Mouse (Mus musculus): ENCODE measurements around the gene Hp. TPM values are rescaled to one million over a fixed set of nuclear protein-coding genes. Genes with fewer than 3 reads are reported as not detected.

Hp gene
- polyA plus RNA-seq, 1 experiment from 2014 or later, result 14.8 TPM

DNA sequence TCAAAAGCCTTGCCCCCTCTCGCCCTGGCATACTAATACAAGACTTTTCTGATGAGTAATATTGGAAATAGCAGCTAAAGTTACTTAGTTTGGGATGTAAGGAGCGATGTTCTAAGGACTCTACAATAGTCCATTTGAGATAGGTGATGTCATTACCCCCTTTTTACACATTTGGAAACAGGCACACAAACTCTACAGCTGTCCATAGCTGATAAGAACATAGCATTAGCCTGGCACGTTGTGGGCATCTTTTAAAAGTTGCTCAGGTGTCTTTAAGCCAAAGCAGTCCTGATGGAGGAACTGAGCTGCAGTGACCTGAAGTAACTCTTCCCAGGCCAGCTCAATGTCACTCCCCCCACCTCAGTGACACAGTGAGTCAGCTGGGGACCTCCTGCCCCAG lies 12.4 kb upstream of the Hp start:
- Histone ChIP-seq H3K36me3 (peaks cover 8% of the 10 kb centered on the region; the same call in 1 of the 2 replicates), H3K9ac (no peak overlapping the region), H3K4me2 (no peak overlapping the region), H3K4me1 (0 out of 2 replicates have a peak, but pooled peaks cover 5% of the 10 kb centered on the region), H3K4me3 (replicated peaks) (no peak overlapping the region), H3K27me3 (replicated peaks) (no peaks in the 10 kb centered on the region), H3K27ac (no peak overlapping the region), H3K9me3 (no peaks in the 10 kb centered on the region)
- ATAC-seq (ENCODE audit: insufficient read depth, low FRiP score, low read depth), result no peak
- 84% methylated on average over 3 of the region's 3 CpGs for WGBS

DNA sequence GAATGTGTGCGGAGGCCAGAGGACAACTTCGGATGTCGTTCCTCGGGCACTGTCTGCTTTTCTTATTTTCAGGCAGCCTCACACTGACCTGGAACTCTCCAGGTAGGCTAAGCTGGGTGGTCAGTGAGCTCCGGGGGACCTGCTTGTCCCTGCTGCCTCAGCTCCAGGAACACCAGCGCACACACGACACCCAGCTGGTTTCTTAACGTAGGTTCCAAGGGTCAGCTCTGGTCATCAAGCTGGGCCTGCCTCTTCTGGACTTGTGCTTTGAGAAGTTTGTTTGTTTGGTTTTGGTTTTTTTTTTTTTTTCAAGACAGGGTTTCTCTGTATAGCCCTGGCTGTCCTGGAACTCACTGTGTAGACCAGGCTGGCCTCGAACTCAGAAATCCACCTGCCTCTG lies 11.9 kb upstream of the Hp start:
- ATAC-seq (ENCODE audit: insufficient read depth, low FRiP score, low read depth), result no peak
- Histone ChIP-seq H3K27ac (no peak overlapping the region), H3K9ac (no peak overlapping the region)

GRCm38 (mm10) chr8:109586972-109587504 lies 8.1 kb upstream of the Hp start:
- H3K27ac ChIP-seq, result no peak overlapping the region
- ATAC-seq (ENCODE audit: insufficient read depth, low FRiP score, low read depth), result peak; percentile 84
- H3K27me3 ChIP-seq (replicated peaks), result no peaks in the 10 kb centered on the region
- no peaks in the 10 kb centered on the region for H3K9me3 ChIP-seq
- WGBS, result 43% methylated on average over 7 of the region's 7 CpGs
- no peak overlapping the region for H3K4me3 ChIP-seq (replicated peaks)
- no peaks in the 10 kb centered on the region for H3K36me3 ChIP-seq
- no peak overlapping the region for H3K4me2 ChIP-seq
- no peak overlapping the region for H3K9ac ChIP-seq
- H3K4me1 ChIP-seq, result 0 out of 2 replicates have a peak, but pooled peaks cover 5% of the 10 kb centered on the region

More for the DNA sequence above, 11.9 kb upstream of the Hp start:
- H3K27me3 ChIP-seq (replicated peaks), result no peaks in the 10 kb centered on the region
- H3K9me3 ChIP-seq, result no peaks in the 10 kb centered on the region
- WGBS, result 84% methylated on average over 9 of the region's 9 CpGs
- no peak overlapping the region for H3K4me3 ChIP-seq (replicated peaks)
- H3K4me1 ChIP-seq, result 0 out of 2 replicates have a peak, but pooled peaks cover 5% of the 10 kb centered on the region
- H3K36me3 ChIP-seq, result peaks cover 8% of the 10 kb centered on the region; the same call in 1 of the 2 replicates
- no peak overlapping the region for H3K4me2 ChIP-seq

DNA sequence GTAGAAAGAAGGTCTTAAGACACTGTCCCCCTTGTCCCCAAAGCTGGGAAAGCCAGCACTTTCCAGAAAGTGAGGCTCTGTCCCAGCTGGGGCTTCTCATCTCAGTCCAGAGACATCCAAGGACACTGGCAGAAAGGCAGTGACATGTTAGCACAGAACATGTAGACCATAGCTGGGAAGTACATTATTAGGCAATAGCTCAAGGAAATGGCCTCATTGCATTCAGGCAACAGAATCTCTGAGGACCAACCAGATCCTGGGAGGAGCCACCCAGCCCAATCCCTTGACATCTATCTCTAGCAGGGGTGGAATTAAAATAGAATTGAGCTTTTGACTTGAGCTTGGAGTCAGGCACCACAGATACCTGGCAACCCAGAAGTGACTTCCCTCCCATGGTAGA lies 6.7 kb upstream of the Hp start:
- ATAC-seq (ENCODE audit: insufficient read depth, low FRiP score, low read depth), result no peak
- H3K27me3 ChIP-seq (replicated peaks), result no peaks in the 10 kb centered on the region
- no peak overlapping the region for H3K9ac ChIP-seq
- no peak overlapping the region for H3K4me3 ChIP-seq (replicated peaks)
- no peaks in the 10 kb centered on the region for H3K36me3 ChIP-seq
- H3K4me2 ChIP-seq, result no peak overlapping the region
- H3K4me1 ChIP-seq, result 0 out of 2 replicates have a peak, but pooled peaks cover 5% of the 10 kb centered on the region
- no peaks in the 10 kb centered on the region for H3K9me3 ChIP-seq
- no peak overlapping the region for H3K27ac ChIP-seq

DNA sequence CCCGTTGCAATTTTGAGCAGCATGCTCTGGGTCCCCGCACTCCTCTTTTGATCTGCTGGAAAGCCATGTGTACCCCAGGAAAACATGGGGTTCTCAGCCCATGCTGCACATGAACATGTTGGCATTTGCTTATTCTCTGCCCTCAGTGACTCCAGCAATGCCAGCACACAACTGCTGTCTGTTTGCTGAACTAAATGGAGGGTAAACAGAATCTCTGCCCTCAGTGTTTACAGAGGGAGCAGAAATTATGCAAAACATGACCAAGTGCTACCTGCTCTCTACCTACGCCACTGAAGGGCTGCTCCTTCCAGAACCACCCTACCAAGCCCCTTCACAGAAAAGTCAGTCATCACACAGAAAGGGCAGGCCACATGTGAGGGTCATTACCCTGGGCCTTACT lies 5.9 kb upstream of the Hp start:
- Histone ChIP-seq H3K9ac (no peak overlapping the region), H3K27me3 (replicated peaks) (no peaks in the 10 kb centered on the region), H3K4me3 (replicated peaks) (no peak overlapping the region), H3K36me3 (no peaks in the 10 kb centered on the region), H3K27ac (no peak overlapping the region), H3K4me1 (0 out of 2 replicates have a peak, but pooled peaks cover 5% of the 10 kb centered on the region), H3K4me2 (no peak overlapping the region), H3K9me3 (no peaks in the 10 kb centered on the region)
- no peak for ATAC-seq (ENCODE audit: insufficient read depth, low FRiP score, low read depth)
- 75% methylated on average over 3 of the region's 3 CpGs for WGBS

GRCm38 (mm10) chr8:109584293-109584692 lies 5.3 kb upstream of the Hp start:
- Histone ChIP-seq H3K27me3 (replicated peaks) (no peaks in the 10 kb centered on the region), H3K27ac (no peak overlapping the region), H3K4me3 (replicated peaks) (no peak overlapping the region), H3K9ac (no peak overlapping the region), H3K4me2 (no peak overlapping the region), H3K4me1 (0 out of 2 replicates have a peak, but pooled peaks cover 5% of the 10 kb centered on the region), H3K9me3 (no peaks in the 10 kb centered on the region), H3K36me3 (no peaks in the 10 kb centered on the region)
- ATAC-seq (ENCODE audit: insufficient read depth, low FRiP score, low read depth), result no peak
- WGBS, result 83% methylated on average over 4 of the region's 4 CpGs

GRCm38 (mm10) chr8:109576311-109576710 lies 2.7 kb downstream of the Hp start:
- Histone ChIP-seq H3K9me3 (no peaks in the 10 kb centered on the region), H3K27ac (no peak overlapping the region), H3K36me3 (peaks cover 3% of the 10 kb centered on the region; the same call in 1 of the 2 replicates), H3K27me3 (replicated peaks) (no peaks in the 10 kb centered on the region), H3K9ac (no peak overlapping the region), H3K4me1 (no peaks in the 10 kb centered on the region), H3K4me2 (no peak overlapping the region), H3K4me3 (replicated peaks) (no peak overlapping the region)
- no peak for ATAC-seq (ENCODE audit: insufficient read depth, low FRiP score, low read depth)
- whole genome bisulfite sequencing, result 66% methylated on average over 4 of the region's 4 CpGs

DNA sequence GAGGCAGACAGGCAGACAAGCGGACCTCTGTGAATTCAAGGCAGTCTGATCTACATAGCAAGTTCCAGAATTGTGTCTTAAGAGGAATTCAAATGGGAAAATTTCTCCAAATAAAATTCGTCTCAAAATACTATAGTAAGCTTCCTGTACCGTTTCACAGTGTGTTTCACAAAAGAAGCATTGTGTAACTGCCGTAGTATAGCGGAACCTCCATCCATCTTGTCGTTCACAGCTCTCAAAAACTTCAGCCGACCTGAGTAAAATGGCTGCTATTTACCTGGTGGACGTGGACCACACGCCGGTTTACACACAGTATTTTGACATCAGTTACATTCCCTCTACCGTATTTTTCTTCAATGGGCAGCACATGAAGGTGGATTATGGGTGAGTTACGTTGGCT lies 7.8 kb downstream of the Hp start:
- peaks cover 3% of the 10 kb centered on the region; the same call in 1 of the 2 replicates for H3K36me3 ChIP-seq
- H3K9ac ChIP-seq, result no peak overlapping the region
- H3K4me3 ChIP-seq (replicated peaks), result no peak overlapping the region
- peaks cover 2% of the 10 kb centered on the region; the same call in 1 of the 2 replicates for H3K4me1 ChIP-seq
- H3K9me3 ChIP-seq, result no peaks in the 10 kb centered on the region
- H3K4me2 ChIP-seq, result no peak overlapping the region
- 84% methylated on average over 12 of the region's 12 CpGs for WGBS
- no peaks in the 10 kb centered on the region for H3K27me3 ChIP-seq (replicated peaks)
- H3K27ac ChIP-seq, result no peak overlapping the region
- ATAC-seq (ENCODE audit: insufficient read depth, low FRiP score, low read depth), result no peak

DNA sequence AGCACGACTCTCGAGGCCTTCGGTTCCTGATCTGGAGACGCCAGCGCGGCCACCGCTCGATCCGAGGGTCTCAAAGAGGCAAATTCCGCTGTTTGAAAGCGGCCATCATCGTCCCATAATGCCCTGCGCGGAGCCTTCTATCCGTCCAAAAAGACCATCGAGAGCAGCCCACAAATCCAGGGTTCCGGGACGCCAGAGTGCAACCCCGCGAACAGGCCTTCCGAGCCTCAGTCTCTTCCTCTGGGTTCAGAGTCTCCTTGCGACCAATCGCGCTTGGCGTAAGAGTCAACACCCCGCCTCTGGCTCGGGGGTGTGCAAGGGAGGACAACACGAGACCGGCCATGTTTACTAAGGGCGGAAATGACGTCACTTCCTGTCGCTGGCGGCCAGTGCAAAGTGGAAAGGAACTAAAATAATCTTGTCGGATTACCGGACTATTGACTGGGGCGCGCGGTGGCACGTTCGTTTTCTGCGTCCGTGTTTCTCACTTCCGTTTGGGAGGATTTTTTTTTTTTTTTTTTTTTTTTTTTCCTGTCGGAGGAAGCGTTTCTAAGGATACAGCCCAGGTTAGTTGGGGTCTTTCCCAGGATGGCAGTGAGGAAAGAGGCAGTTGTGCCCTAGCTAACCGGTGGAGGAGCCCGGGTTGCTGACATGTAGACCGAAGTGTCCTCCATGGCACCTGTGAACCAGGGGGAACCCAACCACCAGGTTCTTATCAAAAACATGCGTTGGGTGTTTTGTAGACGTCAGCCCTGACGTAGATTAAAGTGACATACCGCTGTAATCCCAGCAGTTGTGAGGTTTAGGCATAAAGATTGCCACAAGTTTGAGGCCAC lies 13.3 kb downstream of the Hp start, which contains the start of the genes Dhx38 and Txnl4b:
Gene Dhx38, minus strand, starts transcription at position 364 of the 836 bp plus-strand sequence.
Gene Txnl4b, plus strand, starts transcription at position 395 of the 836 bp plus-strand sequence.
- Histone ChIP-seq H3K9ac (peak within 1 kb of the TSS; percentile 91), H3K4me2 (peak within 1 kb of the TSS; percentile 73), H3K4me3 (replicated peaks) (peak within 1 kb of the TSS; percentile 90), H3K27ac (peak within 1 kb of the TSS; percentile 95), H3K4me1 (peaks cover 9% of the 10 kb centered on the region), H3K9me3 (no peaks in the 10 kb centered on the region), H3K27me3 (replicated peaks) (no peaks in the 10 kb centered on the region), H3K36me3 (peaks cover 15% of the 10 kb centered on the region)
- under 1% methylated on average over 52 of the region's 52 CpGs for WGBS
- peak; percentile 100 for ATAC-seq (ENCODE audit: insufficient read depth, low FRiP score, low read depth)

DNA sequence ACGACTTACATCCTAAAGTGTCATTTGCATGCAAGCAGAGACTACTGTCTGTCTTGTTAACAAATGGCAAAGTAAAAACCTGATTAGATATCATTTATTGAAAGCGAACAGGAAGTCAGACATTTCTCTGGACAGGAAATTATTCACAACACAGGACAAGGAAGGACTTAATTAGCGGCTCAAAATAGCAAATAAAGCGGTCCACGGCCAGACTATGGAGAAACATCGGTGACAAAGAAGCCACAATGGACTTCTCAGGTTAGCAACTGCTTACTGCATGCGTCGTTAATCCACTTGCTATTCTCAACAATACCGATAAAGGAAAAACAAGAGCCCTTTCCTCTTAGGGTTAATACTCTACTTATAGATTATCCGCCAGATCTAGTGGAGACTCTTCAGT lies 14.2 kb downstream of the Hp start:
- Histone ChIP-seq H3K27me3 (replicated peaks) (no peaks in the 10 kb centered on the region), H3K27ac (peak overlapping the region; percentile 95), H3K4me2 (peak overlapping the region; percentile 73), H3K9me3 (no peaks in the 10 kb centered on the region), H3K36me3 (peaks cover 24% of the 10 kb centered on the region), H3K4me3 (replicated peaks) (peak overlapping the region; percentile 90), H3K4me1 (peaks cover 9% of the 10 kb centered on the region), H3K9ac (peak overlapping the region; percentile 91)
- ATAC-seq (ENCODE audit: insufficient read depth, low FRiP score, low read depth), result no peak
- WGBS, result 3% methylated on average over 10 of the region's 10 CpGs

GRCm38 (mm10) chr8:109563881-109564280 lies 15.1 kb downstream of the Hp start:
- Histone ChIP-seq H3K27me3 (replicated peaks) (no peaks in the 10 kb centered on the region), H3K36me3 (peaks cover 33% of the 10 kb centered on the region), H3K27ac (no peak overlapping the region), H3K4me3 (replicated peaks) (no peak overlapping the region), H3K9ac (no peak overlapping the region), H3K4me1 (peaks cover 9% of the 10 kb centered on the region), H3K4me2 (no peak overlapping the region), H3K9me3 (no peaks in the 10 kb centered on the region)
- ATAC-seq (ENCODE audit: insufficient read depth, low FRiP score, low read depth), result no peak
- WGBS, result 68% methylated on average over 2 of the region's 2 CpGs

DNA sequence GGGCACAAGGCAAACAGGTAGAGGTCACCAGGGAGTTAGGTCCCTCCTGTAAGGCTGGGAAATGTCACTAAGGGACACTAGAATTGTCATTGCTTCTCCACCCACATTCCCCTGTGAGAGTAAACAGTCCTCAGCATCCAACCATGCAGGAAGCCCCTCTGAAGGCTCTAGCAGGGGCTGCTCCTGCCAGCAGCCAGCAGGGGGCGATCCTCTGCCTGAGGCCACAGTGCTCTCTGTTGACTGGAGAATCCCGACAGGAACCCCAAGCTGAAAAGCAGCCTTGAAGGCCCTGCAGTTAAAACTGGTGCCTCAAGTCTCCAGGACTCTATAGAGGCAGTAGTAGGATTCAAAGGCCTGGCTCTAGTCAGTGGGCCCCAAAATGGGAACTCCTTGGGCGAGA lies 27.3 kb downstream of the Hp start:
- Histone ChIP-seq H3K27ac (no peak overlapping the region), H3K27me3 (replicated peaks) (no peaks in the 10 kb centered on the region), H3K4me1 (no peaks in the 10 kb centered on the region), H3K9me3 (no peaks in the 10 kb centered on the region), H3K4me2 (no peak overlapping the region), H3K4me3 (replicated peaks) (no peak overlapping the region), H3K36me3 (peaks cover 82% of the 10 kb centered on the region), H3K9ac (no peak overlapping the region)
- 42% methylated on average over 3 of the region's 3 CpGs for WGBS
- ATAC-seq (ENCODE audit: insufficient read depth, low FRiP score, low read depth), result no peak

All from stomach, embryonic 15.5 days (tissue).